Mouse (Mus musculus) midbrain, embryonic 16.5 days (tissue): ENCODE data around the gene Rcn1. TPM values are rescaled to one million over a fixed set of nuclear protein-coding genes. Genes with fewer than 3 reads are reported as not detected.

Experiments
- ATAC-seq: fragments of 200-750 bp; cut with Nextera tagmentation; 2 replicates; pipeline ENCODE4 v1.8.0; 2017; ENCODE audit warnings: moderate TSS enrichment
- H3K27ac ChIP-seq: fragments of 300-500 bp; sonication (generic); 2 replicates; pipeline ENCODE4 v1.5.1; 2014; ENCODE audit warnings: mild to moderate bottlenecking, low read length, mixed read lengths
- H3K27me3 ChIP-seq: fragments of 300-500 bp; sonication (generic); 2 replicates; pipeline ENCODE4 v1.6.1; 2014; ENCODE audit warnings: low read depth, low read length, mixed read lengths; ENCODE audit not compliant: control insufficient read depth, insufficient read depth
- H3K36me3 ChIP-seq: fragments of 300-500 bp; sonication (generic); 2 replicates; pipeline ENCODE4 v1.6.1; 2014; ENCODE audit warnings: mild to moderate bottlenecking, low read length, moderate library complexity, mixed read lengths; ENCODE audit not compliant: control insufficient read depth, insufficient read depth
- H3K4me1 ChIP-seq: fragments of 300-500 bp; sonication (generic); 2 replicates; pipeline ENCODE4 v1.6.1; 2014; ENCODE audit warnings: mild to moderate bottlenecking, low read length, mixed read lengths; ENCODE audit not compliant: control insufficient read depth, insufficient read depth
- H3K4me2 ChIP-seq: fragments of 300-500 bp; sonication (generic); 2 replicates; pipeline ENCODE4 v1.6.1; 2014; ENCODE audit warnings: mild to moderate bottlenecking, low read length, mixed read lengths
- H3K4me3 ChIP-seq: fragments of 300-500 bp; sonication (generic); 2 replicates; pipeline ENCODE4 v1.5.1; 2014; ENCODE audit warnings: low read depth, mild to moderate bottlenecking, low read length, moderate library complexity, mixed read lengths
- H3K9ac ChIP-seq: fragments of 300-500 bp; sonication (generic); 2 replicates; pipeline ENCODE4 v1.6.1; 2014; ENCODE audit warnings: low read depth, low read length, mixed read lengths
- H3K9me3 ChIP-seq: fragments of 300-500 bp; sonication (generic); replicated peaks from 2 replicates; pipeline ENCODE4 v1.6.1; 2014; ENCODE audit warnings: mild to moderate bottlenecking, low read length, mixed read lengths; ENCODE audit not compliant: control insufficient read depth, poor library complexity, severe bottlenecking
- WGBS: fragments of 180-500 bp; shearing (Covaris S2); extraction: QIAGEN DNeasy Blood & Tissue Kit; methylation state at CpG from one replicate; pipeline ENCODE4 v1.1.7; 2014; 5-methylcytosine and 5-hydroxymethylcytosine counted together
- polyA plus RNA-seq: library from polyadenylated mRNA; unstranded; fragments of >200 nt; fragmentation: Nextera tagmentation; extraction: Ambion mirVana; gene quantifications from 2 replicates; pipeline ENCODE4 v1.2.1, GENCODE M21; 2015

Gene Rcn1
- polyA plus RNA-seq, 1 experiment from 2014 or later = 63.8 TPM

GRCm38 (mm10) chr2:105389007-105389890, 9.9 kb downstream of the Rcn1 start:
- Histone ChIP-seq H3K4me1 (no peaks in the 10 kb centered on the region), H3K36me3 (0 out of 2 replicates have a peak, but pooled peaks cover 3% of the 10 kb centered on the region), H3K9me3 (no peaks in the 10 kb centered on the region), H3K4me3 (no peak overlapping the region), H3K27ac (no peak overlapping the region), H3K27me3 (no peaks in the 10 kb centered on the region), H3K9ac (no peak overlapping the region), H3K4me2 (no peak overlapping the region)
- 88% methylated on average over 17 of the region's 17 CpGs for WGBS
- ATAC-seq = no peak

- 91% methylated on average over 4 of the region's 4 CpGs for WGBS
- no peak overlapping the region for H3K4me2 ChIP-seq
- H3K27me3 ChIP-seq = no peaks in the 10 kb centered on the region
- ATAC-seq = no peak
- no peaks in the 10 kb centered on the region for H3K9me3 ChIP-seq
- H3K4me3 ChIP-seq = no peak overlapping the region
- H3K9ac ChIP-seq = no peak overlapping the region
- H3K27ac ChIP-seq = no peak overlapping the region
- no peaks in the 10 kb centered on the region for H3K4me1 ChIP-seq
- H3K36me3 ChIP-seq = 0 out of 2 replicates have a peak, but pooled peaks cover 3% of the 10 kb centered on the region
These were observed 12.7 kb downstream of the Rcn1 start for GRCm38 (mm10) chr2:105386418-105386817.

GRCm38 (mm10) chr2:105384998-105385397, 14.1 kb downstream of the Rcn1 start:
- no peak for ATAC-seq
- 77% methylated on average over 3 of the region's 3 CpGs for WGBS

GRCm38 (mm10) chr2:105383063-105383462, 16.1 kb downstream of the Rcn1 start:
- Histone ChIP-seq H3K4me2 (no peak overlapping the region), H3K9me3 (no peaks in the 10 kb centered on the region), H3K4me3 (no peak overlapping the region), H3K4me1 (no peaks in the 10 kb centered on the region), H3K27ac (no peak overlapping the region), H3K36me3 (no peaks in the 10 kb centered on the region), H3K27me3 (no peaks in the 10 kb centered on the region), H3K9ac (no peak overlapping the region)
- no peak for ATAC-seq
- 86% methylated on average over 8 of the region's 8 CpGs for WGBS

More at GRCm38 (mm10) chr2:105384998-105385397, 14.1 kb downstream of the Rcn1 start:
- Histone ChIP-seq H3K36me3 (0 out of 2 replicates have a peak, but pooled peaks cover 3% of the 10 kb centered on the region), H3K27me3 (no peaks in the 10 kb centered on the region), H3K4me2 (no peak overlapping the region), H3K9me3 (no peaks in the 10 kb centered on the region), H3K27ac (no peak overlapping the region), H3K9ac (no peak overlapping the region), H3K4me3 (no peak overlapping the region), H3K4me1 (no peaks in the 10 kb centered on the region)

GRCm38 (mm10) chr2:105380757-105381319, 18.3 kb downstream of the Rcn1 start:
- Histone ChIP-seq H3K27me3 (no peaks in the 10 kb centered on the region), H3K4me3 (no peak overlapping the region), H3K4me1 (no peaks in the 10 kb centered on the region), H3K36me3 (no peaks in the 10 kb centered on the region), H3K9me3 (no peaks in the 10 kb centered on the region; the same call in 1 of the 2 replicates), H3K27ac (no peak overlapping the region), H3K4me2 (no peak overlapping the region), H3K9ac (no peak overlapping the region)
- ATAC-seq = no peak
- 89% methylated on average over 3 of the region's 3 CpGs for WGBS

GRCm38 (mm10) chr2:105379682-105380081, 19.4 kb downstream of the Rcn1 start:
- WGBS = 72% methylated on average over 1 of the region's 1 CpGs
- Histone ChIP-seq H3K4me1 (no peaks in the 10 kb centered on the region), H3K27ac (no peak overlapping the region), H3K9me3 (no peaks in the 10 kb centered on the region; the same call in 1 of the 2 replicates), H3K9ac (no peak overlapping the region), H3K27me3 (no peaks in the 10 kb centered on the region), H3K4me3 (no peak overlapping the region), H3K36me3 (no peaks in the 10 kb centered on the region), H3K4me2 (no peak overlapping the region)
- ATAC-seq = no peak

- peaks cover 4% of the 10 kb centered on the region; the same call in 1 of the 2 replicates for H3K4me1 ChIP-seq
- no peak for ATAC-seq
- no peak overlapping the region for H3K4me3 ChIP-seq
- no peaks in the 10 kb centered on the region for H3K36me3 ChIP-seq
- H3K9me3 ChIP-seq = no peaks in the 10 kb centered on the region; the same call in 1 of the 2 replicates
- 72% methylated on average over 4 of the region's 4 CpGs for WGBS
- H3K27ac ChIP-seq = no peak overlapping the region
- no peak overlapping the region for H3K9ac ChIP-seq
- no peaks in the 10 kb centered on the region for H3K27me3 ChIP-seq
- H3K4me2 ChIP-seq = no peak overlapping the region
These were observed 23.4 kb downstream of the Rcn1 start for GRCm38 (mm10) chr2:105375705-105376104.

- Histone ChIP-seq H3K4me2 (no peak overlapping the region), H3K9ac (no peak overlapping the region), H3K9me3 (no peaks in the 10 kb centered on the region; the same call in 1 of the 2 replicates), H3K4me1 (peaks cover 8% of the 10 kb centered on the region; the same call in 1 of the 2 replicates), H3K36me3 (no peaks in the 10 kb centered on the region), H3K27ac (no peak overlapping the region), H3K27me3 (no peaks in the 10 kb centered on the region), H3K4me3 (no peak overlapping the region)
- WGBS = 93% methylated on average over 7 of the region's 7 CpGs
- ATAC-seq = no peak
These were observed 23.9 kb downstream of the Rcn1 start for GRCm38 (mm10) chr2:105375261-105375660.

- Histone ChIP-seq H3K4me2 (no peak overlapping the region), H3K9ac (no peak overlapping the region), H3K27me3 (no peaks in the 10 kb centered on the region), H3K4me3 (no peak overlapping the region), H3K27ac (no peak overlapping the region), H3K36me3 (no peaks in the 10 kb centered on the region), H3K4me1 (peaks cover 10% of the 10 kb centered on the region; the same call in 1 of the 2 replicates), H3K9me3 (no peaks in the 10 kb centered on the region; the same call in 1 of the 2 replicates)
- 89% methylated on average over 11 of the region's 11 CpGs for WGBS
- ATAC-seq = no peak
These were observed 25.5 kb downstream of the Rcn1 start for GRCm38 (mm10) chr2:105373658-105374057.
